Mouse (Mus musculus) thymus, adult 2 months (tissue): Measurements from ENCODE around the gene Kmo. TPM values are rescaled to one million over a fixed set of nuclear protein-coding genes. Genes with fewer than 3 reads are reported as not detected.

Experiments
- DNase-seq: peaks from one replicate; pipeline ENCODE4 v3.0.0; 2021
- H3K27ac ChIP-seq: fragments of 200-500 bp; 2 replicates; pipeline ENCODE4 v1.5.1; 2012; ENCODE audit warnings: low read length, control low read depth; ENCODE audit not compliant: control insufficient read depth, insufficient read depth
- H3K27me3 ChIP-seq: fragments of 200-500 bp; 2 replicates; pipeline ENCODE4 v1.6.1; 2012; ENCODE audit warnings: mild to moderate bottlenecking, low read length, moderate library complexity, mixed read lengths; ENCODE audit not compliant: control insufficient read depth, insufficient read depth
- H3K36me3 ChIP-seq: fragments of 200-500 bp; 2 replicates; pipeline ENCODE4 v1.6.1; 2012; ENCODE audit warnings: mild to moderate bottlenecking, low read length, moderate library complexity; ENCODE audit not compliant: control insufficient read depth, insufficient read depth
- H3K4me1 ChIP-seq: fragments of 200-500 bp; replicated peaks from 2 replicates; pipeline ENCODE4 v1.6.1; 2012; ENCODE audit warnings: low read length; ENCODE audit not compliant: control insufficient read depth, insufficient read depth
- H3K4me3 ChIP-seq: fragments of 200-500 bp; 2 replicates; pipeline ENCODE4 v1.5.1; 2012; ENCODE audit warnings: mild to moderate bottlenecking, low read length, control low read depth, moderate library complexity; ENCODE audit not compliant: control insufficient read depth, insufficient read depth
- CTCF ChIP-seq: fragments of 200-500 bp; IDR thresholded peaks from 2 replicates; pipeline ENCODE4 v1.5.1; 2012; ENCODE audit warnings: mild to moderate bottlenecking, control low read depth, low read length, moderate library complexity, borderline replicate concordance; ENCODE audit not compliant: control insufficient read depth, poor library complexity, insufficient read depth; ENCODE audit errors: extremely low read depth
- POLR2A ChIP-seq: fragments of 200-500 bp; IDR thresholded peaks from 2 replicates; pipeline ENCODE4 v1.6.1; 2012; ENCODE audit warnings: mild to moderate bottlenecking, low read length, control low read depth, moderate library complexity; ENCODE audit not compliant: control insufficient read depth, poor library complexity, insufficient read depth; ENCODE audit errors: extremely low read depth
- WGBS: fragments of 180-500 bp; shearing (Covaris S2); methylation state at CpG from one replicate; pipeline ENCODE4 v1.1.7; 2018; 5-methylcytosine and 5-hydroxymethylcytosine counted together
- polyA plus RNA-seq: library from polyadenylated mRNA; depleted of rRNA; stranded (reverse); fragments of >200 nt; gene quantifications from 2 replicates; pipeline ENCODE4 v1.2.3, GENCODE M21; 2012

Gene Kmo
- polyA plus RNA-seq, 1 experiment = 3.3 TPM

- Histone ChIP-seq H3K36me3 (peaks cover 65% of the 10 kb centered on the region), H3K4me3 (no peak overlapping the region), H3K27ac (no peak overlapping the region), H3K4me1 (no peaks in the 10 kb centered on the region), H3K27me3 (no peaks in the 10 kb centered on the region)
- TF ChIP-seq POLR2A (no peak), CTCF (no peak)
- DNase-seq = no peak
- 95% methylated on average over 3 of the region's 3 CpGs for whole genome bisulfite sequencing
These were observed 11.5 kb upstream of the Kmo start for GRCm38 (mm10) chr1:175608708-175609107.

- TF ChIP-seq CTCF (no peak), POLR2A (no peak)
- no peak overlapping the region for H3K4me3 ChIP-seq
These were observed 5.2 kb upstream of the Kmo start for GRCm38 (mm10) chr1:175614992-175615391.

GRCm38 (mm10) chr1:175623656-175624055 lies 3.5 kb downstream of the Kmo start:
- TF ChIP-seq CTCF (no peak), POLR2A (no peak)
- no peak overlapping the region for H3K27ac ChIP-seq
- WGBS = 92% methylated on average over 6 of the region's 6 CpGs
- H3K4me1 ChIP-seq = peaks cover 6% of the 10 kb centered on the region; the same call in 1 of the 2 replicates
- no peak for DNase-seq
- no peaks in the 10 kb centered on the region for H3K27me3 ChIP-seq
- H3K36me3 ChIP-seq = peaks cover under 1% of the 10 kb centered on the region; the same call in 1 of the 2 replicates
- no peak overlapping the region for H3K4me3 ChIP-seq

More at GRCm38 (mm10) chr1:175614992-175615391, 5.2 kb upstream of the Kmo start:
- no peak for DNase-seq
- H3K27ac ChIP-seq = no peak overlapping the region
- H3K36me3 ChIP-seq = peaks cover 64% of the 10 kb centered on the region
- no peaks in the 10 kb centered on the region for H3K4me1 ChIP-seq
- H3K27me3 ChIP-seq = no peaks in the 10 kb centered on the region
- WGBS = 98% methylated on average over 9 of the region's 9 CpGs

- peak within 1 kb of the TSS; percentile 65 for H3K27ac ChIP-seq
- H3K36me3 ChIP-seq = no peaks in the 10 kb centered on the region
- H3K4me1 ChIP-seq = peaks cover 6% of the 10 kb centered on the region; the same call in 1 of the 2 replicates
- 0 out of 2 replicates have a peak, but pooled peaks have one; percentile 27 for TF ChIP-seq CTCF
- TF ChIP-seq POLR2A = peak; percentile 77
- under 1% methylated on average over 58 of the region's 58 CpGs for WGBS
- H3K27me3 ChIP-seq = no peaks in the 10 kb centered on the region
- DNase-seq = peak; percentile 95
- H3K4me3 ChIP-seq = peak within 1 kb of the TSS; percentile 82
These were observed 5.2 kb downstream of the Kmo start, which contains the start of gene Fh1 for GRCm38 (mm10) chr1:175625257-175625879. Fh1 (minus strand) TSS chr1:175625635.

GRCm38 (mm10) chr1:175625990-175626692 lies 6.0 kb downstream of the Kmo start:
- H3K27ac ChIP-seq = no peak overlapping the region; the same call in 1 of the 2 replicates
- peak; percentile 43 for DNase-seq
- no peaks in the 10 kb centered on the region for H3K27me3 ChIP-seq
- TF ChIP-seq POLR2A (no peak), CTCF (no peak)
- H3K36me3 ChIP-seq = no peaks in the 10 kb centered on the region
- no peak overlapping the region for H3K4me3 ChIP-seq
- H3K4me1 ChIP-seq = peaks cover 6% of the 10 kb centered on the region; the same call in 1 of the 2 replicates
- WGBS = 13% methylated on average over 1 of the region's 1 CpGs

- Histone ChIP-seq H3K4me3 (no peak overlapping the region), H3K36me3 (no peaks in the 10 kb centered on the region), H3K27ac (no peak overlapping the region), H3K4me1 (peaks cover 9% of the 10 kb centered on the region), H3K27me3 (no peaks in the 10 kb centered on the region)
- WGBS = 89% methylated on average over 6 of the region's 6 CpGs
- no peak for TF ChIP-seq CTCF
- DNase-seq = no peak
These were observed 9.1 kb downstream of the Kmo start for GRCm38 (mm10) chr1:175629248-175629647.
